Mouse (Mus musculus): ENCODE data around the gene Erbb2. TPM values are rescaled to one million over a fixed set of nuclear protein-coding genes. Genes with fewer than 3 reads are reported as not detected.
"Not testable (repeated sequence)": the region's sequence is repeated elsewhere in the genome, so short reads cannot be mapped to it uniquely, and the experiment has no call there.

Gene Erbb2
- polyA plus RNA-seq, 1 experiment from 2014 or later: 34.1 TPM

DNA sequence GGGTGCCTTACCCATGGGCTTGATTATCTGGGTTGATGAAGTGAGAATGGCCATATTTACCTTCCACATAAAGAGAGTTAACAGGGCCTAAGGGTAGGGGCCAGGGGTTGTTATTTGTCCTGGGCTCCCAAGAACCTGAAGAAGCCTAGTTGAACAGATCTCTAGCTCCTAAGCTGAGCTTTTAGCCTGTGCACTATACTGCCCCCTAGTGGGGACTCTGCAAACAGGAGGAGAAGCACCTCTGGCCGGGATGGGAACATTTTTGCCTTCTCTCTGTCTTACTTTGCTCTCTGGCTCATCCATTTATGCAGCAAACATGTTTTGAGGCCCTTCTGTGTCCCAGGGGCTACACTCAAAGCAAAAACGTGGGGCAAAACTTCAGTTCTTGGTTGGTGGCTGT is 39.9 kb upstream of the Erbb2 start:
- H3K4me1 ChIP-seq (ENCODE audit: control insufficient read depth, insufficient read depth, low read length): peaks cover 64% of the 10 kb centered on the region
- WGBS: 8% methylated on average over 2 of the region's 2 CpGs
- no peak overlapping the region for H3K4me3 ChIP-seq (ENCODE audit: low read length)
- H3K4me2 ChIP-seq (ENCODE audit: low read depth, low read length): no peak overlapping the region
- no peak overlapping the region for H3K27ac ChIP-seq (ENCODE audit: low read length)
- H3K27me3 ChIP-seq (ENCODE audit: control insufficient read depth, insufficient read depth, low read length): no peaks in the 10 kb centered on the region
- peaks cover 10% of the 10 kb centered on the region; the same call in 1 of the 2 replicates for H3K36me3 ChIP-seq (ENCODE audit: control insufficient read depth, insufficient read depth)
- H3K9me3 ChIP-seq (replicated peaks; ENCODE audit: control insufficient read depth, low read length): no peaks in the 10 kb centered on the region
- ATAC-seq (replicated peaks; ENCODE audit: extremely low read depth, insufficient read depth, low FRiP score): no peak
- H3K9ac ChIP-seq (ENCODE audit: low read length): 0 out of 2 replicates have a peak overlapping the region, but pooled peaks have one; percentile 28

DNA sequence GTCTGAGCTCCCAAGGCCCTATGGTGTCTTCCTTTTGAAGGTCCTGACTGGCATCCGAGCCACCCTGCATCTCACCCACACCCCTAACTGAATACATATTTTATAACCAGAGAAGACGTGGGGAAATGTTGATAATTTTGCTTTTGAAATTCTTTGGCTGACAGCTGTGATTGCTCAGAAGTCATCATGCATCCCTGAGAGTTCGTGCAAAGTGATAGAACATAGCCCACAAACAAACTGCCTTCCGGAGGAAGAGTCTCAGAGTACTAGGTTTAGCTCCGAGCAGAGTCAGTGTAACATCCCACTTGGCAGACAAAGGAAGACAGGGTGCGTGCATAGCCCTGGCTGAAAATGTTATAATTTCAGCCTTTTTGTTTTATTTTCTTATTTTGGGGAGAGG is 39.0 kb upstream of the Erbb2 start:
- Histone ChIP-seq H3K27me3 (ENCODE audit: control insufficient read depth, insufficient read depth, low read length) (no peaks in the 10 kb centered on the region), H3K4me3 (ENCODE audit: low read length) (no peak overlapping the region), H3K9me3 (replicated peaks; ENCODE audit: control insufficient read depth, low read length) (no peaks in the 10 kb centered on the region), H3K9ac (ENCODE audit: low read length) (no peak overlapping the region), H3K36me3 (ENCODE audit: control insufficient read depth, insufficient read depth) (peaks cover 12% of the 10 kb centered on the region), H3K27ac (ENCODE audit: low read length) (no peak overlapping the region), H3K4me1 (ENCODE audit: control insufficient read depth, insufficient read depth, low read length) (peaks cover 65% of the 10 kb centered on the region), H3K4me2 (ENCODE audit: low read depth, low read length) (no peak overlapping the region)
- 69% methylated on average over 6 of the region's 6 CpGs for WGBS
- no peak for ATAC-seq (replicated peaks; ENCODE audit: extremely low read depth, insufficient read depth, low FRiP score)

DNA sequence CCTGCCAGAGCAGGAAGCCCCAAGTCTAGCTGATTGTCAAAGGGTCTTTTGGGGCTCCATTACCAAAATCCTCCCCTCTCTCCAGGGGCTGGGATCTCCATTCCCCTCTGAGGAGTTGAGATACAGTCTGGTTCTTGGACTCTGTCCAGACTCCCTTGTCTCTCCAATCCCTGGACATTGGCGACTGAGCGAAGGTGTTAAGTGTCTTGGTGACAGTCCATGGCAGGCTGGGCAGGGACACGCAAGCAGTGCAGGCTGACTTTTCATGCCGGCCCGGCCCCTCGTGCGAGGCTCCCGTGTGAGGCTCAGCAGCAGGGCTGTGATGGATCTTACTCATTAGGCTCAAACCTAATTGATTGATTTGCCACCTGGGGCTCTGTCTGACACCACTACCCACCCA is 38.0 kb upstream of the Erbb2 start:
- Histone ChIP-seq H3K36me3 (ENCODE audit: control insufficient read depth, insufficient read depth) (peaks cover 16% of the 10 kb centered on the region), H3K27me3 (ENCODE audit: control insufficient read depth, insufficient read depth, low read length) (no peaks in the 10 kb centered on the region), H3K4me2 (ENCODE audit: low read depth, low read length) (no peak overlapping the region), H3K27ac (ENCODE audit: low read length) (peak overlapping the region; percentile 89), H3K9me3 (replicated peaks; ENCODE audit: control insufficient read depth, low read length) (no peaks in the 10 kb centered on the region), H3K4me1 (ENCODE audit: control insufficient read depth, insufficient read depth, low read length) (peaks cover 73% of the 10 kb centered on the region), H3K9ac (ENCODE audit: low read length) (peak overlapping the region; percentile 50), H3K4me3 (ENCODE audit: low read length) (no peak overlapping the region)
- peak; percentile 77 for ATAC-seq (replicated peaks; ENCODE audit: extremely low read depth, insufficient read depth, low FRiP score)
- 35% methylated on average over 8 of the region's 8 CpGs for WGBS

DNA sequence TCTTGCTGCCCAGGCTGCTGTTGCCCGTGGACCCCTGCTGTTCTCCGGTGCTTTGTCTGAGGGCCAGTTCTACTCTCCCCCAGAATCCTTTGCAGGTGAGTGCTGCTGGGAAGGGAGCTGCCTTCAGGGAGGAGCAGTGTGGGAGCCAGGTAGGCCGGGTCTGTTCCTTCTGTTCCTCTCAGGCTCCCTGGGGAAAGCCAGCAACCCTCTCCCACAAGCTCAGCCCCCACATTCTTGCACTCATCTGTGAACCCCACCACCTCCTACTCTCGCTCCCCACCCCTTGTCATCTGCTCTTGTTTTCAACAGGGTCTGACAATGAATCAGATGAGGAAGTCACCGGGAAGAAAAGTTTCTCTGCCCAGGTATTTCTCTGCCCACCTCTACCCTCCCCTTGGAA is 35.5 kb upstream of the Erbb2 start:
- no peak overlapping the region; the same call in 1 of the 2 replicates for H3K27ac ChIP-seq (ENCODE audit: low read length)
- H3K4me3 ChIP-seq (ENCODE audit: low read length): no peak overlapping the region
- ATAC-seq (replicated peaks; ENCODE audit: extremely low read depth, insufficient read depth, low FRiP score): no peak
- H3K27me3 ChIP-seq (ENCODE audit: control insufficient read depth, insufficient read depth, low read length): no peaks in the 10 kb centered on the region
- 66% methylated on average over 5 of the region's 5 CpGs for WGBS
- no peak overlapping the region for H3K4me2 ChIP-seq (ENCODE audit: low read depth, low read length)
- H3K4me1 ChIP-seq (ENCODE audit: control insufficient read depth, insufficient read depth, low read length): peaks cover 80% of the 10 kb centered on the region
- peak overlapping the region; percentile 1; the same call in 1 of the 2 replicates for H3K9ac ChIP-seq (ENCODE audit: low read length)
- peaks cover 22% of the 10 kb centered on the region for H3K36me3 ChIP-seq (ENCODE audit: control insufficient read depth, insufficient read depth)
- H3K9me3 ChIP-seq (replicated peaks; ENCODE audit: control insufficient read depth, low read length): no peaks in the 10 kb centered on the region

DNA sequence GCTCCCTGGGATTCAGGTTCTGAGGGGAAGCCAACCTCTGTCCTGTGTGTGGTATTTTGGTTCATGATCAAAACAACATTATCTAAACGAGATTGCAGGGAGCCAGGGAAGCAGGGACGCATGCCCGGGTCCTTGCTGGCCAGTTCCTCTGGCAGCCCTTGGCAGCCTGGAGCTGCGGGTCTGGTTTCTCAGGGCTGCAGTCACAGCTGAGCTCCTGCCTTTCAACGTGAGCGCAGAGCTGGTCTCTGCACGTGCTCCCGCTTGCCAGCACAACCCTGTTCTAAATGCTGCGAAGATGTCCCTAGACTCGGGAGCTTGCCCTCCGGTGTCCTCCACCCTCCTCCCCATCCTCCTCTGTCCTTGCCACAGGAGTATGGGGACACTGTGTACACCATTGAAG is 34.5 kb upstream of the Erbb2 start:
- Histone ChIP-seq H3K36me3 (ENCODE audit: control insufficient read depth, insufficient read depth) (peaks cover 22% of the 10 kb centered on the region), H3K9ac (ENCODE audit: low read length) (peak overlapping the region; percentile 1), H3K27ac (ENCODE audit: low read length) (peak overlapping the region; percentile 79), H3K4me2 (ENCODE audit: low read depth, low read length) (no peak overlapping the region), H3K4me1 (ENCODE audit: control insufficient read depth, insufficient read depth, low read length) (peaks cover 73% of the 10 kb centered on the region), H3K9me3 (replicated peaks; ENCODE audit: control insufficient read depth, low read length) (no peaks in the 10 kb centered on the region), H3K27me3 (ENCODE audit: control insufficient read depth, insufficient read depth, low read length) (no peaks in the 10 kb centered on the region), H3K4me3 (ENCODE audit: low read length) (no peak overlapping the region)
- WGBS: 44% methylated on average over 11 of the region's 11 CpGs
- peak; percentile 33; the same call in 1 of the 2 replicates for ATAC-seq (replicated peaks; ENCODE audit: extremely low read depth, insufficient read depth, low FRiP score)

DNA sequence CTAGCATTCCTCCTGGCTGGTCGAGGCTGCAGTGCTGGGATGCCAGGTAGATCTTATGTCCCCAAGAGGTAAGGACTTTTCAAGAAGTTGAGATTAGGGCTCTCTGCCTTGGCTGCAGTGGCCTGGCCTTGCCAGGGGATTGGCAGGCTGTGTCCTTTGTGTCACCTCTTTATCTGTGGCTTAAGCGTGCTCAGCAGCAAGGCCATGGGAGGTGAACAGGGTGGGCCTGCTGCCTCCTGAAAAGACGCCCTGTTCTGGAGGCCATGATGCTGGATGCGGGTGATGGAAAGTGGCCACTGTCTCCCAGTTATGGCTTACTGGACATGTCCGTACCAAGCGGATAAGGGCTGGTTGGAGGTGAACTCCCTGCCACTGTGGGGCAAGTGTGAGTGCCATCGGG is 32.9 kb upstream of the Erbb2 start:
- Histone ChIP-seq H3K4me1 (ENCODE audit: control insufficient read depth, insufficient read depth, low read length) (peaks cover 68% of the 10 kb centered on the region), H3K9ac (ENCODE audit: low read length) (peak overlapping the region; percentile 28; the same call in 1 of the 2 replicates), H3K27ac (ENCODE audit: low read length) (peak overlapping the region; percentile 79), H3K36me3 (ENCODE audit: control insufficient read depth, insufficient read depth) (peaks cover 22% of the 10 kb centered on the region), H3K4me3 (ENCODE audit: low read length) (no peak overlapping the region), H3K4me2 (ENCODE audit: low read depth, low read length) (no peak overlapping the region), H3K27me3 (ENCODE audit: control insufficient read depth, insufficient read depth, low read length) (no peaks in the 10 kb centered on the region), H3K9me3 (replicated peaks; ENCODE audit: control insufficient read depth, low read length) (no peaks in the 10 kb centered on the region)
- no peak for ATAC-seq (replicated peaks; ENCODE audit: extremely low read depth, insufficient read depth, low FRiP score)
- WGBS: 60% methylated on average over 7 of the region's 7 CpGs

DNA sequence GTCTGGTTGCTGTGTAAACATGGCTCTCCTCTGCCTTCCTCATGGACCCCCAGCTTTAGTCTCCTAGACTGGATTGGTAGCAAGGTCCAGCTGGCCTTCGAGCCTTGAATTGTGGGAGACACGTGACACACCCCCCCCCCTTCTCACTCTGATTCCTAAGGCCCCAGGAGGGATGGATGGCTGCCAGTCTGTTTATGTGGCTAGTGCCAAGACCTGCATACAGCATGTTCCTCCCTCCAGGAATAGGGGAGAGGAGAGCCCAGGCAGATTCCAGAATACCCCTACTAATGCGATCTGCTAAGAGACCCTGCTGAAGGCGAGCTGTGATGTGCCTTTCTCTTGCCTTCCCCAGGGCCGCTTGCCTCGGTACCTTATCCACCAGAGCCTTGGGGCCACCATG is 32.2 kb upstream of the Erbb2 start:
- Histone ChIP-seq H3K4me1 (ENCODE audit: control insufficient read depth, insufficient read depth, low read length) (peaks cover 65% of the 10 kb centered on the region), H3K36me3 (ENCODE audit: control insufficient read depth, insufficient read depth) (peaks cover 22% of the 10 kb centered on the region), H3K27ac (ENCODE audit: low read length) (peak overlapping the region; percentile 79), H3K9ac (ENCODE audit: low read length) (peak overlapping the region; percentile 28), H3K27me3 (ENCODE audit: control insufficient read depth, insufficient read depth, low read length) (no peaks in the 10 kb centered on the region), H3K4me2 (ENCODE audit: low read depth, low read length) (no peak overlapping the region), H3K4me3 (ENCODE audit: low read length) (no peak overlapping the region), H3K9me3 (replicated peaks; ENCODE audit: control insufficient read depth, low read length) (no peaks in the 10 kb centered on the region)
- 57% methylated on average over 6 of the region's 6 CpGs for WGBS
- ATAC-seq (replicated peaks; ENCODE audit: extremely low read depth, insufficient read depth, low FRiP score): peak; percentile 9; the same call in 1 of the 2 replicates

DNA sequence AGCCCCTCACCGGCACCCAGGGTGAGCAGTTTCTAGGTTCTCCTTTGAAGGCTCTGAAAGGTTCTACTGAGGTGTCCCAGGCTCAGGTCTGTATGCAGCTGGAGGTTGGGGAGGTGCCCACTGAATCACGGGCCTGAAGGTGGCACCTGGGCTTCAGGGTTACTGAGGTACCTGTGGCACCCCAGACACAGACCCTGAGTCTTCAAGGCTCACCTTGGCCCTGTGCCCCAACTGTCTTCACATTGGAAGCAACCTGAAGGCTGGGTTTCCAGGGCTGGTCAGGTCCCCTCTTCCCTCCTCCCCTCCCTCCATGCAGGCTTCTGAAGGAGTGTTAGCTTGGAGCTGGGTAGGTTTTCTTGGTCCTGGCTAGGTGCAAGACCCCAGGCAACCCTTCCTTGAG is 30.6 kb upstream of the Erbb2 start:
- Histone ChIP-seq H3K9ac (ENCODE audit: low read length) (no peak overlapping the region), H3K4me2 (ENCODE audit: low read depth, low read length) (no peak overlapping the region), H3K27ac (ENCODE audit: low read length) (no peak overlapping the region), H3K36me3 (ENCODE audit: control insufficient read depth, insufficient read depth) (peaks cover 15% of the 10 kb centered on the region), H3K27me3 (ENCODE audit: control insufficient read depth, insufficient read depth, low read length) (peaks cover 3% of the 10 kb centered on the region; the same call in 1 of the 2 replicates), H3K4me1 (ENCODE audit: control insufficient read depth, insufficient read depth, low read length) (peaks cover 65% of the 10 kb centered on the region), H3K4me3 (ENCODE audit: low read length) (no peak overlapping the region), H3K9me3 (replicated peaks; ENCODE audit: control insufficient read depth, low read length) (no peaks in the 10 kb centered on the region)
- WGBS: 93% methylated on average over 2 of the region's 2 CpGs
- ATAC-seq (replicated peaks; ENCODE audit: extremely low read depth, insufficient read depth, low FRiP score): no peak

DNA sequence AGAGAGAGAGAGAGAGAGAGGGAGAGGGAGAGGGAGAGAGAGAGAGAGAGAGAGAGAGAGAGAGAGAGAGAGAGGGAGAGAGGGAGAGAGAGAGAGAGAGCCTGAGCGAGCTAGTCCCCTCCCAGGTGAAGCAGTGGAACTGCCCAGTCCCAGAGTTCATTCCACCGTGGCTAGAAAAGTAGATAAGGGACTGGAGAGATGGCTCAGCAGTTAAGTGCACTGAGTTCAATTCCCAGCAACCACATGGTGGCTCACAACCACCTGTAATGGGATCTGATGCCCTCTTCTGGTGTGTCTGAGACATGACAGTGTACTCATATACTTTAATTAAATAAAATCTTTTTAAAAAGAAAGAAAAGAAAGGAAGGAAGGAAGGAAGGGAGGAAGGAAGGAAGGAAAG is 29.9 kb upstream of the Erbb2 start:
- Histone ChIP-seq H3K36me3 (ENCODE audit: control insufficient read depth, insufficient read depth) (peaks cover 13% of the 10 kb centered on the region), H3K4me1 (ENCODE audit: control insufficient read depth, insufficient read depth, low read length) (peaks cover 58% of the 10 kb centered on the region)
- WGBS: 39% methylated on average over 2 of the region's 2 CpGs
- not testable (repeated sequence) for ATAC-seq (replicated peaks; ENCODE audit: extremely low read depth, insufficient read depth, low FRiP score); H3K4me2 ChIP-seq (ENCODE audit: low read depth, low read length); H3K9ac ChIP-seq (ENCODE audit: low read length); H3K27me3 ChIP-seq (ENCODE audit: control insufficient read depth, insufficient read depth, low read length); H3K27ac ChIP-seq (ENCODE audit: low read length); H3K9me3 ChIP-seq (replicated peaks; ENCODE audit: control insufficient read depth, low read length); H3K4me3 ChIP-seq (ENCODE audit: low read length)
